Mouse (Mus musculus): Measurements from ENCODE around the gene Daam2.
A peak's percentile ranks its signal among the peaks of the same experiment; 100 is the strongest.

Gene Daam2

DNA sequence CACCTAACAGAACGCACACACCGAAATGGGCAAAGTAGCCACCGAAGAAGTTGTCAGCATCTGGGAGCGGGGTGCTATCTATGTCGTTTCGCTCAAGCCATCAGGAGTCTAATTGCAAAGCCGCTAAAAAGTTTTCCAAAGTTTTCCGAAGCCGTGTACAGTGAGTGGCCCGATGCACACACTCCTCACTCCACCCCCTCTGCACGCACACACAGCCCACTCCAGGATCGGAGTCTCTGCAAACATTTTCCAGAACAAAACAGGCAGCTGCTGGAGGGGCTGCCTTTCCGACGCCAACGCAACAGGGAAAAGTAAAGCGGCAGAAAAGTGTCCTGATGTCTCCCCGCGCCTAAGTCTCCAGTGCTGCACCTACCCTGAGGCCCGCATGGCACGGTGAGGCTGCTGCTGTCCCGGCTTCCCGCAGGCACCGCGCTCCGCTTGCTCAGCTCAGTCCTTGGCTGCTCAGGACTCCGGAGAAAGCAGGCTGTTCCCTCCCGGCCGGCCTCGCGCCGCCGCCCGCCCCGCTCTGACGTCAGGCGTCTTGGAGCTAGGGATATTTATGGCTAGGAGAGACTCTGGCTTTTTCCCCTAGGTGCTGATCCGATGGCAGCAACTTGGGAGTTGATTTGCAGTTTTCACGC is at the start of gene Daam2:
Daam2 (minus strand) TSS at position 514 of the 641 bp plus-strand sequence.
- peak; percentile 92 for DNase-seq

DNA sequence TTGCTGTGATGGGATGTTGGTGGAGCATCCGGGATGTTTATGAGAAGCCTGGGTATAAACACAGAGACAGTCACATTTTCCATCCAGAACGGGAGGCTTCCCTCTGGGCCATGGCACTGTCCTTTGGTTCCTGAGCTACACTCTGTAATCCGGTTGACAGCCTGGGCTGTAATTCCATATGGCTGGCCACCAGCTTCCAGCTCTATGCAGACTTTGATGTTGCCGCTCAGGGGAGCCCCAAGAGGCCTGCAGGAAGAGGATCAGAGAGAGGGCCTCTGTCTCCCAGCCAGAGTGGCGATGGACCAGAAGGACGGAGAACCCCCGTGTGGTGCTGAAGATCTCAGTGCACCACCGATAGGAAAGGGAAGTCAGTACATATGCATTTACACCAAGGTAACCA is 46.2 kb upstream of the Daam2 start:
- DNase-seq, result no peak

GRCm38 (mm10) chr17:49607351-49608027 is 43.3 kb upstream of the Daam2 start:
- DNase-seq, result no peak

GRCm38 (mm10) chr17:49605397-49605796 is 41.3 kb upstream of the Daam2 start:
- no peak for DNase-seq

GRCm38 (mm10) chr17:49590051-49590450 is 25.9 kb upstream of the Daam2 start:
- peak; percentile 17 for DNase-seq

GRCm38 (mm10) chr17:49582471-49582870 is 18.3 kb upstream of the Daam2 start:
- DNase-seq, result no peak

GRCm38 (mm10) chr17:49577321-49577720 is 13.2 kb upstream of the Daam2 start:
- DNase-seq, result no peak

DNA sequence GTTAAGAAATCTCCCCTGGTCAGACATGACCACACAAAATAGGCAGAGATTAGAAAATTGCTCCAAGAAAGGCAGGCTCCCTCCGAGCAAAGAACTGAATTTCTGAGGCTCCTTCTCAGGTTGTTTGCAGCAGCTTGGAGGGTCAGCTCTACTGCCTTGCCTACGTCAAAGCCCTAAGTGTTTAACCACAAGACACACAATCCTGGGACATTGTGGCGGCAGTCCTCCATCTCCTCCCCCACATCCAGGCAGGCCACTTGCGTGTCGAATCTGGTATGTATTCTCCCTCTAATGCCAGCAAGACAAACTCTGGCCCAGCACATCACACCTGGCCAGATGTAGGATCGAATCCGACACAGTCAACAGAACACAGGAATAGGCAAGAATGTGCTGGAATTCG is 4.6 kb upstream of the Daam2 start:
- DNase-seq, result no peak

- DNase-seq, result no peak
Measured at GRCm38 (mm10) chr17:49564489-49564888, 346 bp upstream of the Daam2 start.

GRCm38 (mm10) chr17:49563416-49563780 is 745 bp downstream of the Daam2 start:
- DNase-seq, result peak; percentile 50

DNA sequence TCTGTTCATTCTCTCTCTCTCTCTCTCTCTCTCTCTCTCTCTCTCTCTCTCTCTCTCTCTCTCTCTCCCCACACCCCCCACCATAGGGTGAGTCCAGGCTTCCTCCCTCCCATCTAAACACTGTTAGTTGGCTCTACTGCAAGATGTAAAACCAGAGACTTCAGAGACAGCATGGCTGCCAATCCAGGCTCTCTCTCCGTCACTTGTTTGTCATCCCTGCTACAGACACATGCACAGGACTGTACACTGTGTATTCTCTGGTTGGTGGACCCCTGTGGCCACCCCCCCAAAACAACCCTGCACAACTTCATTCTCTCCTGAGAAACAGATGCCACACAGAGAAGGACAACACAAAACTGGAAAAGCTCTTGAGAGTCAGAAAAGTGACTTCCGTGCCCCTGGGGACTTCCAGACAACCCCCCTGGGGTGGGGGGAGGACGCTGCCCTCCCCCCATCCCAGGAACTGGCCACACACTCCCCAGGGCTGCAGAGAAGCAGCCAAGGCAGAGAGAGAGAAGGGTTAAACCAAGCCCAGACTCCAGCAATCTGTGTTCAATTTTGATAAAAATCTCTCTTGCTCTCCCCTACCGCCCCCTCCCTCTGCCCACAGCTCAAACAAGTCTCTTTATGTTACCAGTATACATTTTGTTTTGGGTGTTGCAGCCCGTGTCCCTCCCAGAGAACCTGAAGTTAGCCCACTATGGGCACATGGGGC is 1.3 kb downstream of the Daam2 start:
- peak; percentile 63 for DNase-seq

DNA sequence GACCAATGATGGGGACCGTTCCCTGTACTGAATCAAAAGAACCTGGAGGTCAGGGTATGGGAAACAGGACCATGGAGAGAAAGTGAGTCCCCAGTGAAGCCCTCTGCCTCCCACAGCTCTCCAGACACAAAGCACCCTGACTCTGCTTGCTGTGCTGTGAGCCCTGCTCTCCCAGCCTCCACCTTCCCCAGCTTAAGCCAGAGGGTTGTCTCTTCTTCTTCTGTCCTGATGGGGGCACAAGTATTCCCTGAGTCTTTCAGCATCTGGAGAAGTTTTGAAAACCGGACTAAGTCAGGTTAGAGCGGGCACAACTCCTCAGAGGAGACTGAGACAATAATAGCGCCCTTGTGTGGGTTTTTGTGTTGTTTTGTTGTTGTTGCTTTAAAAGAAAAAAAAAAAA is 2.2 kb downstream of the Daam2 start:
- DNase-seq, result peak; percentile 44

DNA sequence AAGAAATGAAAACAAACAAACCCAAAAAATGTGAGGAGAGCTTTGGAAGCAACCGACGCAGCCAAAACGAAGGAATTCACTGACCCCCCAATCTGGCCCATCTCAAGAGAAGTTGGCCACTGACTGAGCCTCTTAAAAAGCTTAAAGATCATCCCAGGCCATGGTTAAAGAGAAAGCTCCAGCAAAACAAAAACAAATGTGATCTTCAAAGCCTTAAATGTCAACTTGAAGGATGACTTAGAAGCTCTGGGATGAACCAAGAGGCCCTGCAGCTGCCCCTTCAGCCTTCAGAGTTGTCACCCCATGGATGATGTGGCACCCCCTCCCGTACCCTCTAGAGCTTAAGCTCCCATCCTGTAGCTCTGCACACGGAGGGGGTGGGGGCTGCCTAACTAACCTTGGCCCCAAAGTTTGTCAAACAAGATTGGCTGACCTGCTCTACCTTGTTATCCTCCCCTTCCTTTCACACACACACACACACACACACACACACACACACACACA is 4.3 kb downstream of the Daam2 start:
- DNase-seq, result peak; percentile 23

DNA sequence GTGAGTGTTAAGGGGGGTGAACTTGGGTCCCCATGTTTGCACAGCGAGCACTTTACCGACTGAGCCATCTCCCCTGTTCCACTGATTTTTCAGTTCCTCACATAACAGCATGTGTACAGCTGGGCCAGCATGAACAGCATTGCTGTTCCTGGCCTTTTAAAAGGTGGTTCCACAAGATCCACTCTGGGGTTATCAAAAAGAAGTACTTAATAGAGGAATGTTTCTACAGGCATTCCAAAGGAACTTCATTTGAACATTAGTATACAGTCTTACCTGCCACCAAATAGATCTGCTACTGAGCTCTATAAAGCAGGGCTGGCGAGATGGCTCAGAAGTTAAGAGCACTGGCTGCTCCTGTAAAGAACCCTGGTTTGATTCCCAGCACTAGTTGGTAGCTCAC is 8.0 kb downstream of the Daam2 start:
- no peak for DNase-seq

- no peak for DNase-seq
Measured at GRCm38 (mm10) chr17:49551991-49552390, 12.2 kb downstream of the Daam2 start.

DNA sequence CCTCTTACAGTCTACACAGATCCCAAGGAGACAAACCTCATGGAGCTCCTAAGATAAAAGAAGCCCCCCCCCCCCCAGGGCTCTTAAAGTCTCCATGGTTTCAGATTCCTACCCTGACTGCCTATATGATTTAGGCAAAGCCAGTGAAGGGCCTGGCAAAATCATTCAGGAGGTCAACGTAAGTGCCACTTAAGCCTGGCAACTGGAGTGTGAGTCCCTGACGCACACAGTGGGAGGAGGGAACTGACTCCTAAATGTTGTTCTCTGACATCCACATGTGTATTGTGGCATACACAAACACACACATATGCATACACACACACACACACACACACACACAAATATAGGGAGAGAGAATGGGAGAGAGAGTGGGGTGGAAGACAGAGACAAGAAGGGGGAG is 12.7 kb downstream of the Daam2 start:
- no peak for DNase-seq

- DNase-seq, result no peak
Measured at GRCm38 (mm10) chr17:49545997-49546396, 18.1 kb downstream of the Daam2 start.

DNA sequence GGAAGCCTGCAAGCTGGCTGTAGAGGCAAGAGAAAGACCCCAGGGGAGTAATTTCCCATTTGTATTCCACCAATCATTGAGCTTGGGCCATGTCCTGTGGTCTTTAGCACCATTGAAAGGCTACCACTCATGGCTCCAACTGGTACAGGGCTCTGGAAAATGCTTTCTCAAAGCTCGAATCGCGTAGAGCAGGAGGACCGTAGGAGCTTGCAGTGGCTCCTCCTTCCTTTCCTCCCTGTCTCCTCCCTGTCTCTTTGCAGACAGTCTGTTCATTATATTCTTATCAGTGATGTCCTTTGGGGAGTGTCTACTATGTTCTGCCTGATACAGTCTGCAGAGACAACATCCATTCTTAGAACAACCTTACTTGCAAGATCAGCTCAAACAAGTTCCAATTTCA is 18.7 kb downstream of the Daam2 start:
- no peak for DNase-seq

DNA sequence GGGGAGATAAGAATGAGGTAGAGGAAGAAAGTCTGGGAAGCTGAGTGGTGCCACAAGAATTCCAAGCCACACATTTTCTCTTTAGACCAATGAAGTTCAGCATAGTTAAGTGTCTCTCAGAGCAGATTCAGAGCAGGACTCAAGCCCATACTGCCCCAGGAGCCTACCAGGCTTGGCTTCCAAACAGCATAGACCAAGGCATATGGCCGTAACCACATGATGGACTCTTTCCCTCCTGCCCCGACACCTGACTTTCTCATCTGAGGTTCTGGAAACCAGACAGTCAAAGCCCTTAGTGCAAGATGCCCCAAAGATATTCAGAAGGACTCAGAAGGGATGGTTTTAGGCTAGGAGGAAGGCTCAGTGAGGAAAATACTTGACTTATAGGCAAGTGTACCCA is 19.6 kb downstream of the Daam2 start:
- peak; percentile 77 for DNase-seq

- DNase-seq, result no peak
Measured at GRCm38 (mm10) chr17:49540706-49541105, 23.4 kb downstream of the Daam2 start.

DNA sequence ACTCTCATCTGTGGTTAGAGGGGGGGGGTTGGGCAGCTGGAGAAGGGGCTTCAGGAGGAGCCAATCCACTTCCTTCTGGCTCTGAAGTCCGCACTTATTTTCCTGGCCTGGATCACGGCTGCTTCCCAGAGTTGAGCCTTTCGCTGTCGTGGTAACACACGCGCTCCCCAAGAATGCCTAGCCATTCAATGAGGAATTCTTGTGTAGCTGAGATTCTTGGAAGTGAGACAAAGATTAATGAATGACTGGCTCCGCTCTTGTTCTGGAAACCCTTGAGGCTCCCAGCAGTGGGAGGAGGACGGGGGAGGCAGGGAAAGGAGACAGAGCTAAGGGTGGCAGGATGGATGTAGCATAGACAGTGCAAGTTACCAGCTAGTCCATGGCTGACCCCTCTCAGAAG is 24.9 kb downstream of the Daam2 start:
- DNase-seq, result no peak

DNA sequence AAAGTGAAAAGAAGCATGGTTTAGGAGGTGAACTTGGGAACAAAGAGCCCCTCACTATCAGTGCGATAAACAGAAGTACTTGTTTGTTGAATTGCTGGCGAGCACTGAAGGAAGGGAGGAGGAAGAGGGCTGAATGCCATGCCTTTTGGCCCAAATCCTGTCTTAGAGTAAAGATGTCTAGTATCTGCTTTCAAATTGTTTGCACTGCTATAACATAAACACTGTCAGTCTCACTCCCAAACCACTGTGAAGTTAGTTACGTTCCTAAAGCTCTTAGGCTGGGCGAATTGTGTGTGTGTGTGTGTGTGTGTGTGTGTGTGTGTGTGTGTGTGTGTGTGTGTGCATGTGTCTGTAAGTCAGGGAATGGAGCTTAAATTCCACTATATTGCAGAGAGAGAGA is 28.6 kb downstream of the Daam2 start:
- DNase-seq, result no peak

DNA sequence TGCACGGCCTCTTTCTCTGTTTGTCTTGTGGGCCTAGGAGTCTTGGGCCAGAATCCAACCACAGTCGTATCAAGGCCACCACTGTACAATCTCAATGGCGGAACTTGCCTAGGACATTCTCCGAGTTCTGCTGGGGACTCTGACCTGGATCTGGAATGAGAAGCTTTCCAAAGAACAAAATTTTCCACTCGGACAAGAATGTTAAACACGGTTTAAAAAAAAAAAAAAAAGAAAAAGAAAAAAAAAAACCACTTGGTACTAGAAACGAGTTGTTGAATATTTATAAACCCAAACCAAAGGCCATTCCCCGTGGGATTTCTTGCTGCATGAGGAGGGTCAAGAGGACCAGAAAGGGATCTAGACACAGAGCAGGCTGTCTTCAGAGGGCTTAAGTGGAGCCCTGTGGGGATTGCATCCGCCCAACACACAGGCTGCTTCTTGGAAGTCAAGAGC is 29.9 kb downstream of the Daam2 start:
- no peak for DNase-seq

DNA sequence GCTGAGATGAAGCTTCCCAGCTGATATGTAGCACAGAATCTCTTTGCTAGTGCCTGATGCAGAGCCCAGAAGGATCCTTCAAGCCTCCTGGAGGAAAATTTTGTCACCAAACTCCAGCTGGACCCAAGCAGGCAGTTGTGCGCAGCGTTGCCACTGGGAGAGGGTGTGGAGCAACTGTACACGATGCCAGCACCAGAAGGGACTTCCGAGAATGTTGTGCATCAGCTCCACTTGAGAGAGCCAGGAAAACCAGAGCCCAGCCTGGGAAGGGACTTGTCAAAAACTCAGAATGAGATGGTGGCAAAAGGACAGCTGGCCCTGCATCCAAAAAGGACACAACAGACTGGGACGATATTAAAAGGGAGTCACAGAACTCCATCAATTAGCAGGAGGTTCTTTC is 32.5 kb downstream of the Daam2 start:
- DNase-seq, result no peak

Measured in cerebellum, adult 9-10 months (tissue).